Mouse (Mus musculus) liver, postnatal 0 days (tissue): ENCODE data around the gene Pde4d. TPM values are rescaled to one million over a fixed set of nuclear protein-coding genes. Genes with fewer than 3 reads are reported as not detected.
A peak's percentile ranks its signal among the peaks of the same experiment; 100 is the strongest.

Experiments used
- ATAC-seq: fragments of 200-750 bp; cut with Nextera tagmentation; 2 replicates; pipeline ENCODE4 v1.8.0; 2017; ENCODE audit warnings: mild to moderate bottlenecking, moderate library complexity
- DNase-seq: peaks from one replicate; pipeline ENCODE4 v3.0.0-alpha.2; 2016
- H3K27ac ChIP-seq: fragments of 300-500 bp; sonication (generic); 2 replicates; pipeline ENCODE4 v1.5.1; 2014; ENCODE audit warnings: antibody characterized with exemption, moderate library complexity, mild to moderate bottlenecking, low read depth
- H3K27me3 ChIP-seq: fragments of 300-500 bp; sonication (generic); 2 replicates; pipeline ENCODE4 v1.6.1; 2014; ENCODE audit warnings: low read length, control low read depth, mixed read lengths; ENCODE audit not compliant: insufficient read depth
- H3K36me3 ChIP-seq: fragments of 300-500 bp; sonication (generic); replicated peaks from 2 replicates; pipeline ENCODE4 v1.6.1; 2014; ENCODE audit warnings: mild to moderate bottlenecking, control low read depth, low read length, moderate library complexity, mixed read lengths; ENCODE audit not compliant: insufficient read depth
- H3K4me1 ChIP-seq: fragments of 300-500 bp; sonication (generic); 2 replicates; pipeline ENCODE4 v1.6.1; 2014; ENCODE audit warnings: antibody characterized with exemption, mild to moderate bottlenecking, control low read depth; ENCODE audit not compliant: insufficient read depth
- H3K4me2 ChIP-seq: fragments of 300-500 bp; sonication (generic); 2 replicates; pipeline ENCODE4 v1.6.1; 2014; ENCODE audit warnings: low read depth, mild to moderate bottlenecking, low read length, moderate library complexity, mixed read lengths
- H3K4me3 ChIP-seq: fragments of 300-500 bp; sonication (generic); 2 replicates; pipeline ENCODE4 v1.5.1; 2014; ENCODE audit warnings: low read depth, low read length
- H3K9ac ChIP-seq: fragments of 300-500 bp; sonication (generic); replicated peaks from 2 replicates; pipeline ENCODE4 v1.6.1; 2014; ENCODE audit warnings: mild to moderate bottlenecking, moderate library complexity
- H3K9me3 ChIP-seq: fragments of 300-500 bp; sonication (generic); 2 replicates; pipeline ENCODE4 v1.6.1; 2016; ENCODE audit warnings: mild to moderate bottlenecking, control low read depth, low read length, mixed read lengths
- CTCF ChIP-seq: sonication (generic); IDR thresholded peaks from 2 replicates; pipeline ENCODE4 v1.5.1; 2016; ENCODE audit warnings: antibody characterized with exemption, low read depth
- EP300 ChIP-seq: IDR thresholded peaks from 2 replicates; pipeline ENCODE4 v1.6.1; 2016; ENCODE audit warnings: antibody characterized with exemption, low read depth, mild to moderate bottlenecking
- WGBS: fragments of 180-500 bp; shearing (Covaris S2); extraction: QIAGEN DNeasy Blood & Tissue Kit; methylation state at CpG from one replicate; pipeline ENCODE4 v1.1.7; 2014; ENCODE audit not compliant: insufficient replicate concordance; 5-methylcytosine and 5-hydroxymethylcytosine counted together
- polyA plus RNA-seq: library from polyadenylated mRNA; unstranded; fragments of >200 nt; fragmentation: Nextera tagmentation; extraction: Ambion mirVana; gene quantifications from 2 replicates; pipeline ENCODE4 v1.2.1, GENCODE M21; 2015

The Pde4d gene
- polyA plus RNA-seq, 1 experiment from 2014 or later: 6.1 TPM

DNA sequence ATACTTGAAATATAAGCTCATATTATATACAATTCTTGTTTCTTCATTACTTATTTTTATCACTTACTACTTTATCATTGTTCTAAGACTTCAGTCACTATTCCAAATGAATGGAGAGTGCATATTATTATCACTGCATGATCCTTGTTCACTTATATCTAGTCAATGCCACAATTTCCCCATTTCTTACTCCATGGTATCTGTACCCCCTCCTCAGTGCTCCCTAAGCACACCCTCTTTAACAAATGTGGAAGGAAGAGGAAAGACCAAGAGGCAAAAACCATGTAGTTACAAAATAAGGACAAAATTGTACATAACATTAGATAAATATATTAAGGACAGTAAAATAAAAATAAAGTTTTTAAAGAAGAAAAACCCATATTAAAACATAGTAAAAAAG, 216.8 kb downstream of the Pde4d start:
- Histone ChIP-seq H3K4me1 (no peaks in the 10 kb centered on the region), H3K4me2 (no peak overlapping the region), H3K27ac (no peak overlapping the region), H3K27me3 (no peaks in the 10 kb centered on the region), H3K36me3 (no peaks in the 10 kb centered on the region), H3K4me3 (no peak overlapping the region), H3K9ac (no peak overlapping the region), H3K9me3 (no peaks in the 10 kb centered on the region)
- DNase-seq (no peak), ATAC-seq (no peak)
- TF ChIP-seq CTCF: no peak
- no peak for TF ChIP-seq EP300

- Histone ChIP-seq H3K27ac (no peak overlapping the region), H3K9ac (no peak overlapping the region), H3K4me1 (no peaks in the 10 kb centered on the region), H3K9me3 (no peaks in the 10 kb centered on the region), H3K4me2 (no peak overlapping the region), H3K27me3 (no peaks in the 10 kb centered on the region), H3K4me3 (no peak overlapping the region), H3K36me3 (no peaks in the 10 kb centered on the region)
- no peak for TF ChIP-seq CTCF
- ATAC-seq: no peak
- no peak for DNase-seq
- 28% methylated on average over 1 of the region's 1 CpGs for WGBS
Measured at GRCm38 (mm10) chr13:108667077-108667476, 217.3 kb downstream of the Pde4d start.

- no peak for ATAC-seq
- Histone ChIP-seq H3K36me3 (no peaks in the 10 kb centered on the region), H3K27ac (no peak overlapping the region), H3K4me2 (no peak overlapping the region), H3K9me3 (no peaks in the 10 kb centered on the region), H3K4me1 (no peaks in the 10 kb centered on the region), H3K9ac (no peak overlapping the region), H3K27me3 (no peaks in the 10 kb centered on the region), H3K4me3 (no peak overlapping the region)
- no peak for TF ChIP-seq EP300
- TF ChIP-seq CTCF: no peak
- DNase-seq: no peak
Measured at GRCm38 (mm10) chr13:108677056-108677455, 227.3 kb downstream of the Pde4d start.

GRCm38 (mm10) chr13:108683018-108683417, 233.3 kb downstream of the Pde4d start:
- Histone ChIP-seq H3K9ac (no peak overlapping the region), H3K4me3 (no peak overlapping the region), H3K27ac (no peak overlapping the region), H3K9me3 (no peaks in the 10 kb centered on the region), H3K27me3 (no peaks in the 10 kb centered on the region), H3K36me3 (no peaks in the 10 kb centered on the region), H3K4me1 (no peaks in the 10 kb centered on the region), H3K4me2 (no peak overlapping the region)
- DNase-seq: no peak
- WGBS: 77% methylated on average over 4 of the region's 4 CpGs
- no peak for ATAC-seq
- TF ChIP-seq EP300 (no peak), CTCF (no peak)

DNA sequence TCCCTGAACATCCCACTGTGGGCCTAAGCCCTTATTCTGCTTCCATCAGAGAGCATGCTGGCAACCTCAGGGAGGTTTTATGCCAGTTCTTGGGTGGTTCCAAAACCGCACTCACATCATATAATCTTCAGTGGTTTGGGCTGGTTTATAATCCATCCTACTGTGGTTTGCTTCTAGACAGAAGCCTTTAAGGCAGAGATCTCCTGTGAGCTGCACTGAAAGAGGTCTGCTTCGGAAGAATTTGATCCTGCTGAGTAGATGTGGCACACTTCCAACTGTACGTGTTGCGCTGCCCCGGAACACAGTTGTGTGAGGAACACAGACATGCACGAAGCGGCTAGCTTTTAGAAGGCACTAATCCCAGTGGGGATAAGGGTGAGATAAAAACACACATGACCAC, 236.1 kb downstream of the Pde4d start:
- Histone ChIP-seq H3K36me3 (no peaks in the 10 kb centered on the region), H3K4me1 (no peaks in the 10 kb centered on the region), H3K27me3 (no peaks in the 10 kb centered on the region), H3K27ac (no peak overlapping the region), H3K4me3 (no peak overlapping the region), H3K9ac (no peak overlapping the region), H3K9me3 (no peaks in the 10 kb centered on the region), H3K4me2 (no peak overlapping the region)
- TF ChIP-seq EP300 (no peak), CTCF (no peak)
- ATAC-seq (no peak), DNase-seq (no peak)
- WGBS: 80% methylated on average over 7 of the region's 7 CpGs

- Histone ChIP-seq H3K9ac (no peak overlapping the region), H3K4me1 (no peaks in the 10 kb centered on the region), H3K27ac (no peak overlapping the region), H3K4me3 (no peak overlapping the region), H3K9me3 (no peaks in the 10 kb centered on the region), H3K27me3 (no peaks in the 10 kb centered on the region), H3K4me2 (no peak overlapping the region), H3K36me3 (no peaks in the 10 kb centered on the region)
- 33% methylated on average over 2 of the region's 2 CpGs for WGBS
- TF ChIP-seq EP300 (no peak), CTCF (no peak)
- no peak for DNase-seq
- peak; percentile 35 for ATAC-seq
Measured at GRCm38 (mm10) chr13:108686262-108686661, 236.5 kb downstream of the Pde4d start.

DNA sequence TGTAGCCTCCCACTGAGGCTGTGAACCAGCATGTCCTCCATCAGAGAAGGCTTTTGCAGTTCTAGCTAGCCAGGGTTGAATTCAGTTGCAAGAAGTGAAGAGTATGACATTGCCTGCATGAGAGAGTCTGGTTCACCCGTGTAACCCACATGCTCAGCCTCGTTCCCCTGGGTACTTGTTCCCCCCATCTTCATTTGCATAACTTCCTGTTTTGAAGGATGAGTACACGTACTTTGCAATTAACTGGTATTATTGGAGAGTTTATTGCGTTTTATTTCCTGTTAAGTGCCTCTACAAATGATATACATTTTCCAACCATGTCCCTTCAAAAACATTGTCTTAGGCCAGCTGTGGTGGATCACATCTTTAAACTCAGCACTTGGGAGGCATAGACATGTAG, 237.1 kb downstream of the Pde4d start:
- WGBS: 33% methylated on average over 4 of the region's 4 CpGs
- H3K4me1 ChIP-seq: no peaks in the 10 kb centered on the region
- no peak overlapping the region for H3K27ac ChIP-seq
- DNase-seq: peak; percentile 15
- ATAC-seq: peak; percentile 47; the same call in 1 of the 2 replicates
- no peak overlapping the region for H3K9ac ChIP-seq
- H3K27me3 ChIP-seq: no peaks in the 10 kb centered on the region
- no peaks in the 10 kb centered on the region for H3K36me3 ChIP-seq
- no peaks in the 10 kb centered on the region for H3K9me3 ChIP-seq
- no peak overlapping the region for H3K4me2 ChIP-seq
- TF ChIP-seq EP300 (no peak), CTCF (no peak)
- no peak overlapping the region for H3K4me3 ChIP-seq
